Mouse (Mus musculus) small intestine, adult 2 months (tissue): ENCODE measurements around the gene Lrrn4cl.

Experiments
- CTCF ChIP-seq: fragments of 200-500 bp; IDR thresholded peaks from 2 replicates; pipeline ENCODE4 v1.5.1; 2012; ENCODE audit warnings: low read depth, mild to moderate bottlenecking, control low read depth, inconsistent platforms, low read length, moderate library complexity, mixed read lengths; ENCODE audit not compliant: insufficient replicate concordance, insufficient read length; ENCODE audit errors: extremely low read depth
- POLR2A ChIP-seq: fragments of 200-500 bp; IDR thresholded peaks from 2 replicates; pipeline ENCODE4 v1.6.1; 2012; ENCODE audit warnings: low read depth, mild to moderate bottlenecking, control low read depth, inconsistent platforms, low read length, moderate library complexity

DNA sequence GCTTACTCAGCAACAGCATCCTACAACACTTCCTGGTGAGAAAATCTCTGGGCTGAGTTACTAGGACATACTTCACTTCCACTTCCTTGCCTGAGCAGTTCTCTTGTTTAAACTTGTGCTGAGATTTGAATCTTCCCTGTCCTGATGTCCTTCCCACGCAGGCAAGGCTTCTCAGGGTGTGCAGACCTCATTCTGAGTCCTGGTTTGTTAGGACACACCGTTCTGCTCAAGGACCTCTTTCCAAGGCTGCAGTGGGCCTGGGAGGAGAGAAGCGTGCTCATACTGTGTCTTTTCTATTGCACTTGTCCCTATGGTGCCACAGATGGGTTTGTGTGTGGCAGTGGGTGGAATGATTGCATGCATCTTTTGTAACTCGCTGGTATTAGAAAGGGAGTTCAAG lies 17.6 kb upstream of the Lrrn4cl start:
- no peak for TF ChIP-seq CTCF
- no peak for TF ChIP-seq POLR2A
